Mouse (Mus musculus) hindbrain, embryonic 13.5 days (tissue): ENCODE data around the gene Cic. TPM values are rescaled to one million over a fixed set of nuclear protein-coding genes. Genes with fewer than 3 reads are reported as not detected.

ENCODE experiments used
- ATAC-seq: fragments of 200-750 bp; cut with Nextera tagmentation; 2 replicates; pipeline ENCODE4 v1.8.0; 2017; ENCODE audit warnings: moderate TSS enrichment; ENCODE audit not compliant: low FRiP score
- H3K27ac ChIP-seq: fragments of 300-500 bp; sonication (generic); 2 replicates; pipeline ENCODE4 v1.5.1; 2015; ENCODE audit warnings: inconsistent platforms, mild to moderate bottlenecking, moderate library complexity
- H3K27me3 ChIP-seq: fragments of 300-500 bp; sonication (generic); 2 replicates; pipeline ENCODE4 v1.6.1; 2015; ENCODE audit warnings: mild to moderate bottlenecking, inconsistent platforms
- H3K36me3 ChIP-seq: fragments of 300-500 bp; sonication (generic); 2 replicates; pipeline ENCODE4 v1.6.1; 2015; ENCODE audit warnings: mild to moderate bottlenecking, inconsistent platforms
- H3K4me1 ChIP-seq: fragments of 300-500 bp; sonication (generic); replicated peaks from 2 replicates; pipeline ENCODE4 v1.6.1; 2015; ENCODE audit warnings: inconsistent platforms
- H3K4me2 ChIP-seq: fragments of 300-500 bp; sonication (generic); 2 replicates; pipeline ENCODE4 v1.6.1; 2015; ENCODE audit warnings: inconsistent platforms, mild to moderate bottlenecking, moderate library complexity
- H3K4me3 ChIP-seq: fragments of 300-500 bp; sonication (generic); 2 replicates; pipeline ENCODE4 v1.5.1; 2015; ENCODE audit warnings: mild to moderate bottlenecking, inconsistent platforms
- H3K9ac ChIP-seq: fragments of 300-500 bp; sonication (generic); 2 replicates; pipeline ENCODE4 v1.6.1; 2015; ENCODE audit warnings: mild to moderate bottlenecking, inconsistent platforms
- H3K9me3 ChIP-seq: fragments of 300-500 bp; sonication (generic); 2 replicates; pipeline ENCODE4 v1.6.1; 2016; ENCODE audit warnings: inconsistent platforms
- WGBS: fragments of 180-500 bp; shearing (Covaris S2); methylation state at CpG from one replicate; pipeline ENCODE4 v1.1.7; 2015; 5-methylcytosine and 5-hydroxymethylcytosine counted together
- polyA plus RNA-seq: library from polyadenylated mRNA; unstranded; fragments of >200 nt; fragmentation: Nextera tagmentation; extraction: Ambion mirVana; gene quantifications from 2 replicates; pipeline ENCODE4 v1.2.1, GENCODE M21; 2015

The Cic gene
- polyA plus RNA-seq, 1 experiment from 2014 or later, result 36.9 TPM

DNA sequence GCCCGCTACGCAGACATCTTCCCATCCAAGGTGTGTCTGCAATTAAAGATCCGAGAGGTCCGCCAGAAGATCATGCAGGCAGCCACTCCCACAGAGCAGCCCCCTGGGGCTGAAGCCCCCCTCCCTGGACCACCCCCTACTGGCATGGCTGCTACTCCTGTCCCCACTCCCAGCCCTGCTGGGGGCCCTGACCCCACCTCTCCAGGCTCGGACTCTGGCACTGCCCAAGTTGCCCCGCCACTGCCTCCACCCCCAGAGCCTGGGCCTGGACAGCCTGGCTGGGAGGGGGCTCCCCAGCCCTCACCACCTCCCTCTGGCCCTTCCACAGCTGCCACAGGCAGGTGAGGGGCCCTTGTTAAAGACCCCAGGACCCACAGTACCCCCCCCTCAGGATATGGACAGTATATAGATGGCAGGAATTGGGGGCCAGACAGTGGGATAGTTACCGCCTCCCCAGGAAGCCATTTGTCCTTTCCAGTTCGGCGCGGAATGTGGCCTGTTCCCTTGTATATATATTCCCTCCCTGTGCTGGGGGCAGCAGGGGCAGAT lies 25.8 kb downstream of the Cic start:
- Histone ChIP-seq H3K9ac (peak overlapping the region; percentile 13; the same call in 1 of the 2 replicates), H3K27me3 (no peaks in the 10 kb centered on the region), H3K27ac (peak overlapping the region; percentile 64), H3K4me1 (peaks cover 52% of the 10 kb centered on the region), H3K4me3 (no peak overlapping the region), H3K36me3 (peaks cover 77% of the 10 kb centered on the region), H3K9me3 (no peaks in the 10 kb centered on the region), H3K4me2 (no peak overlapping the region)
- 81% methylated on average over 10 of the region's 10 CpGs for WGBS
- ATAC-seq, result no peak

DNA sequence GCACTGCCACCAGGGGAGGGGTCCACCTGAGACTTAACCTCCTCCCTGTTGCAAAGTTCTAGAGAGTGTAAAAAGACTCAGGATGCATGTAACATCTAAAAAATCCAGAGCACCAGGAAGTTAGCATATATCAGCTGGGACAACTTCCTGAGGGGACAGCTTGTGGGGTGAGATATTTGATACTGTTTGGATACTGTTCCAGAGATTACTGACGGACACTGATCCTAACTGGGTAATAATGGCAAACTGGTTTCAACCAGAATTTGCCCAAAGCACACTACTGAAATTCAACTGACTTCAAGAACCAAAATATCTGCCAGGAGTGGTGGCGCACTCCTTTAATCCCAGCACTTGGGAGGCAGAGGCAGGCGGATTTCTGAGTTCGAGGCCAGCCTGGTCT lies 27.0 kb downstream of the Cic start:
- Histone ChIP-seq H3K4me1 (peaks cover 58% of the 10 kb centered on the region), H3K36me3 (peaks cover 65% of the 10 kb centered on the region), H3K4me2 (no peak overlapping the region), H3K27me3 (no peaks in the 10 kb centered on the region), H3K27ac (no peak overlapping the region), H3K9me3 (no peaks in the 10 kb centered on the region), H3K9ac (no peak overlapping the region), H3K4me3 (no peak overlapping the region)
- no peak for ATAC-seq
- WGBS, result 92% methylated on average over 4 of the region's 4 CpGs

DNA sequence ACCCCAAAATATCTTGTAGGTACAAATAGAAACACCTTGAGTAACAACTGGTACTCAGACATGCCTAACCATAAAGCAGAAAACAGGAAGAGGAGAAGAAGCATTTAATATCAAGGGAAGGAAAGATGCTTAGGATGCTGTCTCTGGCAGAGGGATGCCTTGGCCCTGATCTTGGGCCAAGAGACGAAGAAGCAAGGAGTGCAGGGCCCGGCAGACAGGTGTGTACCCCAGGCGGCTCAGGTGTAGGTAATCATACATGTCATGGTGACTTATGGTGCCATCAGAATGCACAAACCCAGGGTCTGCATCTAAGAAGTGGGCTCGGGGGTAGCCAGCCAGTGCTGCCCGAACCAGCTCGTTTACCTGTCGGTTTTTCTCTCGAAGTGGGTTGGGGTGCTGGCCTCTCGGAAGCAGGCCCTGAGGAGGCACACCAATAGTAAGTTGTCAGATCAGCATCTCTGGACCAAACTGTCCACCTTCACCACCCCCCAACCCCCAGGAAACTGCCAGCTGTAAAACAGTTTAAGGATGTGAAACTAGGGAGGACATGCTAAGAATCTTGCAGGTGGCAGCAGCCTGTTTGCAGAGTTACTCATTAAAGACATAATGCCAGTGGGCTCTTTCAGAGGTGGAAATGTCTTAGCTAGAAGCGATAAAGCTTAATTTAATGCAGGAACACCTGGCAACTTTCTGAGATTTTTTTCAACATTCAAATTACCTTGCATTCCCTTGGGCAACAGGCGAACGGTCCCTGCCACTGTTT lies 27.6 kb downstream of the Cic start:
- Histone ChIP-seq H3K36me3 (peaks cover 58% of the 10 kb centered on the region), H3K27ac (peak overlapping the region; percentile 12; the same call in 1 of the 2 replicates), H3K27me3 (no peaks in the 10 kb centered on the region), H3K4me2 (peak overlapping the region; percentile 79), H3K4me1 (peaks cover 58% of the 10 kb centered on the region), H3K9me3 (no peaks in the 10 kb centered on the region), H3K9ac (no peak overlapping the region), H3K4me3 (no peak overlapping the region)
- WGBS, result 88% methylated on average over 12 of the region's 12 CpGs
- no peak for ATAC-seq

DNA sequence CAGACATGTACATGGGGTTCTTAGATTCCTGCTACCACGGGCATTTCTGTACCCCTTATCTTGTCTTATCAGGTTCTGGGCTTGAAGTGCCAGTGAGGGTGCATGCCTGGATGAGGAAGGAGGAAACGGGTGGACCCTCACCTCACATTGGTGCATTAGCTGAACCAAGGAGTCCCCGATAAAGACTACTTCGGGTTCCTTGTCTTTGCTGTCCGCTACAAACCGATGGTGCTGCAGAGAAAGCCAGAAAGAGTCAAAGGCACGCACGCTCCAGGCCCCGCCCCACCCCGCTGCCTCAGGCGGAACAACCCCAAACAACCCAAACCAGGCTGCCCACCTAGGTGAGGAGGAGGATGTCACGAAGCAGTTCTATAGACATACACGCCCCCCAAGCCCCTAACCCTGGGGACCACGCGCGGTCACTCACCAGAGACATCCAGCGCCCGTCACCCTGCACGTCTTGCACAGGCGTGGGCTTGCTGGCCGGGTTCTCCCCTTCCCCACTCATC lies 29.5 kb downstream of the Cic start:
- peak overlapping the region; percentile 85 for H3K4me3 ChIP-seq
- H3K27me3 ChIP-seq, result no peaks in the 10 kb centered on the region
- H3K36me3 ChIP-seq, result peaks cover 40% of the 10 kb centered on the region
- peak overlapping the region; percentile 79 for H3K4me2 ChIP-seq
- ATAC-seq, result no peak
- peak overlapping the region; percentile 99 for H3K27ac ChIP-seq
- WGBS, result 1% methylated on average over 21 of the region's 21 CpGs
- H3K4me1 ChIP-seq, result peaks cover 44% of the 10 kb centered on the region
- peak overlapping the region; percentile 96 for H3K9ac ChIP-seq
- no peaks in the 10 kb centered on the region for H3K9me3 ChIP-seq

DNA sequence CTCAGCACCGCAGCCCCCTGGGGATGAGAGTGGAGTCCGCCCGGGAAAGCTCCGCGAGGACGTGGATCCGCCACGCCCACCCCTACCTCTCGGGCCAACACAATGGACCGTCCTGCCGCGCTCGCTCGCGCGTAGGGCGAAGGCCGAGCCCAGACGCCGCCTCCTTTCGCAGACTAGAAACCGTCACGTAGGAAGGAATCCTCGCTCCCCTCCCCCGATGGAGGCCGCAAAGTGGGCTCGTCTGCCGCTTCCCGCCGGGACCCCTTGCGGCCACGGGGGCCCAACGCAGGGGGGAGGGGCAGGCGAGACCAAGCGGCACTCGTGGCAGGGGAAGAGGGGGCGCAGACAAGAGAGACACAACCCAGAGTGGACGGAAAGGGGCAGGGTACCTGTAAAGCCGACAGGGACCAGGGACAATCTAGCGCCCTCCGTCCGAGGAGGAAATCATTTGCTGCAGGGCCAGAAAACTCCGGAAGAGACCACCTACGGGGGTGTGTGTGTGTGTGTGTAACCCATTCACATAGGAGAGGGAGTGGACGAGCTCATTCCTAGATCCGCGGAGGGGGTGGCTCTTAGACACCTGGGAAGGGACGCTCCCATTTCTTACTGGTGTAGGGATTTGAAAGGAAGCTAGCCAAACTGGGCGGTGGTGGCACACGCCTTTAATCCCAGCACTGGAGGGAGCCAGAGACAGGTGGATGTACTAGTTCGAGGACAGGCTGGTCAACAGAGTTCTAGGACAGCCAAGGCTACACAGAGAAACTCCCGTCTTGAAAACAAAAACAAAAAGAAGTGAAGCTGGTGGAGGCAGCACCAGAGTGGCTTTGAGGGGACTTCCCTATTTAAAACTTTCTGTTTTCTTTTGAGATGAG lies 30.2 kb downstream of the Cic start, which contains the start of gene Pafah1b3:
Gene Pafah1b3, minus strand, starts transcription at position 533 of the 872 bp plus-strand sequence.
- under 1% methylated on average over 48 of the region's 52 CpGs for WGBS
- ATAC-seq, result peak; percentile 92
- H3K4me1 ChIP-seq, result peaks cover 38% of the 10 kb centered on the region
- peaks cover 33% of the 10 kb centered on the region for H3K36me3 ChIP-seq
- peak within 1 kb of the TSS; percentile 79 for H3K4me2 ChIP-seq
- H3K4me3 ChIP-seq, result peak within 1 kb of the TSS; percentile 85
- no peaks in the 10 kb centered on the region for H3K9me3 ChIP-seq
- peak within 1 kb of the TSS; percentile 96 for H3K9ac ChIP-seq
- H3K27ac ChIP-seq, result peak within 1 kb of the TSS; percentile 99
- H3K27me3 ChIP-seq, result no peaks in the 10 kb centered on the region

DNA sequence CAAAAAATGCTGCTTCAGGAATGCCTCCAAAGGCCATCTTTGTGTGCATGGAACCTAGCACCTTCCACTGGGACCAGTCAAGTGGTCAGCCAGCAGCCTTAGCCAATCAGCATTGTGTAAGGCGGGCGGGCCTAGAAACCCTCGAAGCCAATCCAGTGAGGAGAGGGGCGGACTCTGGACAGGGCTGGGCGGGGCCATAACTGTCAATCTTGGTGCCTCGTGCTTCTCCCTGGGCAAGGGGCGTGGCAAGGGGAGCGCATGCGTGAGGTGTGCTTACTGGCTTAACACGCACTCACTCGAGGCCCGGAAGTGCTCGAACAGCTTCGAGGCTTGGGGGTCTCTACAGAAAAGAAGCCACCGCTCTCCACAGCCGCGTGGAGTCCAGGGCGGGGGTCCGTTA lies 33.6 kb downstream of the Cic start, which contains the start of gene Prr19:
Gene Prr19, plus strand, starts transcription at position 349 of the 400 bp plus-strand sequence.
- Histone ChIP-seq H3K27me3 (no peaks in the 10 kb centered on the region), H3K4me1 (peaks cover 26% of the 10 kb centered on the region), H3K36me3 (no peaks in the 10 kb centered on the region), H3K4me3 (no peak within 1 kb of the TSS), H3K9ac (no peak within 1 kb of the TSS), H3K9me3 (no peaks in the 10 kb centered on the region), H3K4me2 (no peak within 1 kb of the TSS), H3K27ac (no peak within 1 kb of the TSS)
- 0 out of 2 replicates have a peak, but pooled peaks have one; percentile 12 for ATAC-seq
- WGBS, result 54% methylated on average over 19 of the region's 19 CpGs

DNA sequence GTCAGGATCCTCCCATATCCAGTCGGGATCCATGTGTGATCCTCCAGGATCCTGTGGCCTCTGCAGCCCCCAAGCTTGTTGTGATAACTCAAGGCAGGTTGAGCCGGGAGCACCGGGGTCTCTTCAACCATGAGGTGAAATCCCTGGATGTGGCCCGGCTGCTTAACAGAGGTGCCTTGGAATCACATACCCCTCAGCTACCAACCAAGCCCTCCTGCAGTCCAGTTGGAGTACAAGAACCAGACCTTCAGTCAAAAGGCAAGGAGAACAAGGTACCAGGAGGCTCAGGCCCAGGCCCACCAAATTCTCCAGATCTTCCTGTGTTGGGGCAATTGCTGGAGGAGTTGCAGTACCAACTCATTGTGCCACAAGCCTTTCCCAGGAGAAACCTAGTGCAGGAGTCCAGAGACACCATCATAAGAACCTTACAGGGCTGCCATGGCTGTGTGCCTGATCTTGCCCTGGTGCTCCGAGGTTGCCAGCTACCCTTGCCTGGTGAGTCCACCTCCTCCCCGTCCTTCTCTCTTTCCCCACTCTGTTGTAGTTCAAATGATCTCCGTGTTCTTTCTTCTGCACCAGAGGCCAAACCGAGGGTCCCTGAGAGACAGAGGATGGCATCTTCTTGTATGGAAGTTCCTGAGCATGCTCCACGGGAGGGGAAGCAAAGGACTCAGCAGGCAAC lies 35.6 kb downstream of the Cic start:
- H3K36me3 ChIP-seq, result peaks cover 9% of the 10 kb centered on the region
- peaks cover 12% of the 10 kb centered on the region; the same call in 1 of the 2 replicates for H3K27me3 ChIP-seq
- no peak overlapping the region for H3K27ac ChIP-seq
- no peaks in the 10 kb centered on the region for H3K9me3 ChIP-seq
- ATAC-seq, result no peak
- H3K9ac ChIP-seq, result no peak overlapping the region
- no peak overlapping the region for H3K4me3 ChIP-seq
- no peak overlapping the region for H3K4me2 ChIP-seq
- H3K4me1 ChIP-seq, result peaks cover 26% of the 10 kb centered on the region
- WGBS, result 74% methylated on average over 9 of the region's 9 CpGs

DNA sequence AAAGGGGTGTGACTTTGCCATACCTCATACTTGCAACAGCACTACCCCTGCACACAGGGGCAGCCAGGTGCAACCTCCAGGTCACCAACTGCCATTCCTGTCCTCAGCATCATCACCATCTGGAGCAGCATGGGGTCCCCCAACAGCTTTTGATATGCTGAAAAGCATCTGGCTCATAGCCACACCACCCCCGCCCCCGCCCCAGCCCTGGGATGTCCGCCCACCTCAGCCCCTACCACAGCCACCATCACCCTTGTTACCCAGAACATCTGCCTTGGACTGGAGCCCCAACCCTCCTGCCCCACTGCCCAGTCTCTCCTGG lies 36.1 kb downstream of the Cic start:
- ATAC-seq, result no peak
- no peak overlapping the region for H3K4me2 ChIP-seq
- peaks cover 15% of the 10 kb centered on the region; the same call in 1 of the 2 replicates for H3K27me3 ChIP-seq
- H3K9me3 ChIP-seq, result no peaks in the 10 kb centered on the region
- WGBS, result 88% methylated on average over 3 of the region's 3 CpGs
- H3K9ac ChIP-seq, result no peak overlapping the region
- H3K4me1 ChIP-seq, result peaks cover 21% of the 10 kb centered on the region
- H3K4me3 ChIP-seq, result no peak overlapping the region
- H3K27ac ChIP-seq, result no peak overlapping the region
- H3K36me3 ChIP-seq, result peaks cover 10% of the 10 kb centered on the region

DNA sequence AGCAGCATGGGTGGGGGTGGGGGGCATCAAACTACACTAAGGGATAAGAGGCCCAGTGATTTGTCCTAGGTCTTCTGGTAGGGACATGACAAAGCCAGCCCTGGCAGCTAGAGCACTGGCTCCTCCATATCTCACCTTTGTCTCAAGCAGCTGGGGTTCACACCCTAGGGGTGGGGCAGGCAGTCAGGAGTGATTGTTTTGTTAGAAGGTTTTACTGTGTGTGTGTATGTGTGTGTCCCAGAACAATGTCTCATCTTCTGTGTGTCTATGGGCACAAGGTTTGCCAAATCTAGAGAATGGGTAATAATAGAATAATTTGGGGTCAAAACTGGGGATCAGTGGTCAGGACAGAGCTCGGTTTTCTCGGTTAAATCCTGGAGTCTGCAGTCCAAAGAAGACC lies 38.0 kb downstream of the Cic start:
- WGBS, result 2% methylated on average over 2 of the region's 2 CpGs
- peaks cover 20% of the 10 kb centered on the region for H3K4me1 ChIP-seq
- H3K27me3 ChIP-seq, result peaks cover 20% of the 10 kb centered on the region; the same call in 1 of the 2 replicates
- peaks cover 14% of the 10 kb centered on the region for H3K36me3 ChIP-seq
- H3K4me2 ChIP-seq, result peak overlapping the region; percentile 80
- peak overlapping the region; percentile 72 for H3K4me3 ChIP-seq
- H3K9me3 ChIP-seq, result no peaks in the 10 kb centered on the region
- H3K27ac ChIP-seq, result peak overlapping the region; percentile 95
- peak; percentile 26; the same call in 1 of the 2 replicates for ATAC-seq
- peak overlapping the region; percentile 93 for H3K9ac ChIP-seq

DNA sequence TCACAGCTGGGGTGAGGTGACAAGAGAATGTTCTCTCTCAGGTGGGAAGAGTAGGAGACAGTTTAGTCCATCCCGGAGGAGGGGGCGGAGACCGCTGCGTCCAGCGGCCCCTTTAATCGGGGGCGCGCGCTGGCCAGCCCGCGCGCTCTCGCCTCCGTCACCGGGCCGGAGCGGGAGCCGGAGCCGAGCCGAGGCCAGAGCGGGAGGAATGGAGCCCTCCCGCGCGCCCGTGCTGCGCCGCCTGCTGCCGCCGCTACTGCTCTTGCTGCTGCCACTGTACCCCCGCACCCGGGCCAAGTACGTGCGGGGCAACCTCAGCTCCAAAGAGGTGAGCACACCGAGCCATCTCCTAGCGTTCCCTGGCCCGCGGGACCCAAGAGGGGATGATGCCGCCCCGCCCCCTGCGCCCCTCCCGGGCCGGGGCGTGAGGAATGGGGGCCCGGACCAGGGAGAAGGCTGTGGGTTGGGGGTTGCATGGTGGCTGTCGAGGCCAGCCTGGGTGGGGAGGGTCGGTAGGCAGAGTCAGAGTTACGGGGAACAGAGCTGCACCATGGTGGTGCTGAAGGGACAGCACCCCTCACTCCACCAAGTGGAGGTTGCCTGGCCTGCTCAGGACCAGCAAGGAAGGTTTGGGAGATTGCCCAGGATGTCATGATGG lies 38.6 kb downstream of the Cic start, which contains the start of gene Tmem145:
Gene Tmem145, plus strand, starts transcription at position 151 of the 658 bp plus-strand sequence.
- Histone ChIP-seq H3K4me1 (peaks cover 20% of the 10 kb centered on the region), H3K27me3 (peaks cover 23% of the 10 kb centered on the region), H3K27ac (peak within 1 kb of the TSS; percentile 95), H3K4me3 (peak within 1 kb of the TSS; percentile 72), H3K9me3 (no peaks in the 10 kb centered on the region), H3K4me2 (peak within 1 kb of the TSS; percentile 80), H3K9ac (peak within 1 kb of the TSS; percentile 93), H3K36me3 (peaks cover 14% of the 10 kb centered on the region)
- under 1% methylated on average over 44 of the region's 47 CpGs for WGBS
- peak; percentile 73 for ATAC-seq

DNA sequence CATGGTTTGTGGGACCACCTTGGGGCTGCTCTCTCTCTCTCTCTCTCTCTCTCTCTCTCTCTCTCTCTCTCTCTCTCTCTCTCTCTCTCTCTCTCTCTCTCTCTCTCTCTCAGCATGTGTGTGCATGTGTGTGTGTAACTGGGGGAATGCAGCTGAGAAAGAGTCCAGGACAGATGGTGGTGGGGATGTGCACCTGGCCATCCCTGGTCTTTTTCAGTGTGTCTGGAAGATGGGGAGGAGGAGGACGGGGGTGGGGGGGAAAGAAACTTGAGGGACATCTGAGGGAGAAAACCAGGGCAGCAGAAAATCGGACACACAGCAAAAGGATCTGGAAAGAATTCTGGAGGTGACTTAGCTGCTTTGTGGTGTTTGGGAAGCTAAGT lies 39.1 kb downstream of the Cic start:
- H3K27ac ChIP-seq, result peak overlapping the region; percentile 95
- H3K9ac ChIP-seq, result peak overlapping the region; percentile 93
- 42% methylated on average over 2 of the region's 2 CpGs for WGBS
- H3K4me1 ChIP-seq, result peaks cover 20% of the 10 kb centered on the region
- H3K27me3 ChIP-seq, result peaks cover 29% of the 10 kb centered on the region
- H3K36me3 ChIP-seq, result peaks cover 18% of the 10 kb centered on the region
- peak overlapping the region; percentile 80 for H3K4me2 ChIP-seq
- peak overlapping the region; percentile 72 for H3K4me3 ChIP-seq
- H3K9me3 ChIP-seq, result no peaks in the 10 kb centered on the region
- peak; percentile 17; the same call in 1 of the 2 replicates for ATAC-seq
